Mouse (Mus musculus): ENCODE results near the gene Carm1. TPM values are rescaled to one million over a fixed set of nuclear protein-coding genes. Genes with fewer than 3 reads are reported as not detected.

Carm1 gene
- polyA plus RNA-seq, 1 experiment from 2014 or later = 62.4 TPM

- WGBS = 91% methylated on average over 8 of the region's 8 CpGs
- Histone ChIP-seq H3K4me2 (ENCODE audit: low read depth, low read length) (no peak overlapping the region), H3K9me3 (replicated peaks; ENCODE audit: control insufficient read depth, low read length) (no peaks in the 10 kb centered on the region), H3K36me3 (replicated peaks; ENCODE audit: control insufficient read depth, insufficient read depth, low read depth, low read length) (peaks cover under 1% of the 10 kb centered on the region; the same call in 1 of the 2 replicates), H3K9ac (replicated peaks; ENCODE audit: low read length) (no peak overlapping the region), H3K4me1 (ENCODE audit: control insufficient read depth, insufficient read depth, low read length) (no peaks in the 10 kb centered on the region), H3K27me3 (ENCODE audit: control insufficient read depth, insufficient read depth, low read length) (no peaks in the 10 kb centered on the region), H3K4me3 (ENCODE audit: low read depth, low read length) (no peak overlapping the region), H3K27ac (replicated peaks; ENCODE audit: low read depth, low read length) (no peak overlapping the region)
- ATAC-seq (replicated peaks; ENCODE audit: insufficient number of reproducible peaks, low FRiP score, low TSS enrichment, low read depth) (no peak), DNase-seq (ENCODE audit: low spot score) (no peak)
Measured at GRCm38 (mm10) chr9:21568657-21569255, 22.1 kb downstream of the Carm1 start.

DNA sequence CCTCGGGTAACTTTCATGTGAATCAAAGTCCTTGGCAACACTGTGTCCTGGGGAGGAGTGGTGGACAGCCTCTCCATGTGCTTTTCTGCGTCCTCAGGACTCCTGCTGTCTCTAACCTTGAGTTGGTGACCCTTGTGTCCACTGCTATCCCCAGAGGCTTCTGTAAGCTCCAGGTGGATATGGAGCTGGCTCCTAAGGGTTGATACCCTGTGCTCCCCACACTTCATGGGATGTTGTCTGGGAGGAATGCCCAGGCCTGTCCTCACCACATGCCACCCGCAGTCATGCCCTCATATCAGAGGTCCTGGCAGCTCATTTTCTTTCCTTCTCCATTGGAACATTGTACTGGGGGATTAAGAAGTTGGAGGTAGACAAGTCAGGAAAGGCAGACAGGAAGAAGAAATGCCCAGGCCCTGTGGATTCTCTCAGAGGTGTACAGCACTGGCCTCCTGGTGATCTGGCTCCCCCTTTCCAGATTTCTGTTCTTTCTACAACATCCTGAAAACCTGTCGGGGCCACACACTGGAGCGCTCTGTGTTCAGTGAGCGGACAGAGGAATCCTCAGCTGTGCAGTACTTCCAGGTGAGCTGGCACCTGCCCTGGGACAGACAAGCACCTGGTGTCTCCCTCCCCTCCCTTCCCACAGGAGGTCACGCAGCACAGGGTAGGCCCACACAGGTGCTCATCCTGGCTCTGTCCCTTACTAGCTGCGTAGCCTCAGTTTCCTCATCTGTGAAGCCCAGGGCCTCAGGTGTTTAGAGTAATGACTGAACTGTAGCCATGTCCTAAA, 27.5 kb downstream of the Carm1 start:
- H3K36me3 ChIP-seq (replicated peaks; ENCODE audit: control insufficient read depth, insufficient read depth, low read depth, low read length) = peaks cover 10% of the 10 kb centered on the region
- 93% methylated on average over 8 of the region's 8 CpGs for WGBS
- no peaks in the 10 kb centered on the region for H3K4me1 ChIP-seq (ENCODE audit: control insufficient read depth, insufficient read depth, low read length)
- no peak overlapping the region for H3K27ac ChIP-seq (replicated peaks; ENCODE audit: low read depth, low read length)
- H3K4me3 ChIP-seq (ENCODE audit: low read depth, low read length) = no peak overlapping the region
- no peak overlapping the region for H3K9ac ChIP-seq (replicated peaks; ENCODE audit: low read length)
- no peak overlapping the region for H3K4me2 ChIP-seq (ENCODE audit: low read depth, low read length)
- no peaks in the 10 kb centered on the region for H3K9me3 ChIP-seq (replicated peaks; ENCODE audit: control insufficient read depth, low read length)
- ATAC-seq (replicated peaks; ENCODE audit: insufficient number of reproducible peaks, low FRiP score, low TSS enrichment, low read depth) = no peak
- no peak for DNase-seq (ENCODE audit: low spot score)
- H3K27me3 ChIP-seq (ENCODE audit: control insufficient read depth, insufficient read depth, low read length) = no peaks in the 10 kb centered on the region

DNA sequence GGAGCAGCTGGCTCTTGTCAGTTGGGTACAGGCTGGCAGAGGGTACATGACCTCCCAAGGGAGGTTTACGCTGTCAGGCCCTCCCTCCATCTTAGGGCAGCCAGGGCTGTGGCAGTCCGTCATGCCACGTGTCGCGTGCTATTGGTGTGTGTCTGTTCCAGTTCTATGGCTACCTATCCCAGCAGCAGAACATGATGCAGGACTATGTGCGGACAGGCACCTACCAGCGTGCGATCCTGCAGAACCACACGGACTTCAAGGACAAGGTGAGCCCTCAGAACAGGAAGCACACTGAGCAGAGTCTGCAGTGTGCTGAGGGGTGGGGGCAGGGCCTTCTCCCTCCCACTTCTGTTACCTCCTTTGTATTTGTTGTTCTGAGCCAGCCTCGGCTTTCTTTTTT, 28.6 kb downstream of the Carm1 start:
- Histone ChIP-seq H3K4me3 (ENCODE audit: low read depth, low read length) (no peak overlapping the region), H3K9me3 (replicated peaks; ENCODE audit: control insufficient read depth, low read length) (no peaks in the 10 kb centered on the region), H3K4me1 (ENCODE audit: control insufficient read depth, insufficient read depth, low read length) (no peaks in the 10 kb centered on the region), H3K27ac (replicated peaks; ENCODE audit: low read depth, low read length) (no peak overlapping the region), H3K9ac (replicated peaks; ENCODE audit: low read length) (no peak overlapping the region), H3K36me3 (replicated peaks; ENCODE audit: control insufficient read depth, insufficient read depth, low read depth, low read length) (peaks cover 11% of the 10 kb centered on the region), H3K4me2 (ENCODE audit: low read depth, low read length) (no peak overlapping the region), H3K27me3 (ENCODE audit: control insufficient read depth, insufficient read depth, low read length) (no peaks in the 10 kb centered on the region)
- no peak for DNase-seq (ENCODE audit: low spot score)
- ATAC-seq (replicated peaks; ENCODE audit: insufficient number of reproducible peaks, low FRiP score, low TSS enrichment, low read depth) = no peak
- WGBS = 93% methylated on average over 10 of the region's 10 CpGs

DNA sequence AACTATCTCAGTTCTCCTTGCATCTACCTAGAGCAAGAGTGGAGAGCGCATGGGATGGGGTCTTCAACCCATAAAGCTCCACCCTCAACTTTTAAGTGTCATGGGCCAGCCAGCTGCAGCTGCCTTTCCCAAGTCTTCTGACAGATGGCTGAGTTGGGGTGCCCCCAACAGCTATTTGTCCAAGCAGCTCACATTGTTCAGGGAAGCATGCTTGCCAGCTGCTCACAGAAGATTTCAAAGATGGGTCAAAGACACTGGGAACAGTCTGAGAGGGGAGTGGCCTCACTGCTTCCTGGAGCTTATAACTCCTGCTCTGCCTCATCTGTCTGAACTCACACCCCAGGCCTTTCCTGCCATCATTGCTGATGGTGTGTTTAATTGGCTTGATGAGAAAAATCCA, 29.6 kb downstream of the Carm1 start:
- WGBS = 95% methylated on average over 1 of the region's 1 CpGs

DNA sequence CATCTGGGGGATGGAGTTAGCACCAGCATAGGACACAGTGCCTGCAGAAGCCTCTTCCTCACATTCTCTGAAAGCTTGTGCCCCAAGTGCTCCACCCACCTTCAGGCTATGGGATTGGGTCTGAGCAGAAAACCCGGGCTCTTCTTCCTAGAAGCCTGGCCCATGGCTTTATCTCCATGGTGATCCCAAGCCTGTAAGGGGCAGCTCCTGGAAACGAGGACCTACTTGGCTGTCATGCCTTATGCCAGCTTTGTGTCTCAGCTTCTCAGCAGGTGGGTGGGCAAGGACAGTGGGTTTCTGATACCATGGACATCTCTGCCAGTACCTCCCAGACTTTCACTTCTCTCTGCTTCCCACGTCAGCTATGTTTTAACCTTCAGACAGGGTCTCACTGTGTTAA, 31.5 kb downstream of the Carm1 start:
- Histone ChIP-seq H3K4me1 (ENCODE audit: control insufficient read depth, insufficient read depth, low read length) (no peaks in the 10 kb centered on the region), H3K9ac (replicated peaks; ENCODE audit: low read length) (no peak overlapping the region), H3K4me2 (ENCODE audit: low read depth, low read length) (no peak overlapping the region), H3K36me3 (replicated peaks; ENCODE audit: control insufficient read depth, insufficient read depth, low read depth, low read length) (peaks cover 21% of the 10 kb centered on the region), H3K27ac (replicated peaks; ENCODE audit: low read depth, low read length) (no peak overlapping the region), H3K4me3 (ENCODE audit: low read depth, low read length) (no peak overlapping the region), H3K9me3 (replicated peaks; ENCODE audit: control insufficient read depth, low read length) (no peaks in the 10 kb centered on the region), H3K27me3 (ENCODE audit: control insufficient read depth, insufficient read depth, low read length) (no peaks in the 10 kb centered on the region)
- DNase-seq (ENCODE audit: low spot score) = no peak
- ATAC-seq (replicated peaks; ENCODE audit: insufficient number of reproducible peaks, low FRiP score, low TSS enrichment, low read depth) = no peak
- WGBS = 77% methylated on average over 3 of the region's 3 CpGs

More for the DNA sequence above, 29.6 kb downstream of the Carm1 start:
- no peak overlapping the region for H3K27ac ChIP-seq (replicated peaks; ENCODE audit: low read depth, low read length)
- no peak overlapping the region for H3K4me2 ChIP-seq (ENCODE audit: low read depth, low read length)
- DNase-seq (ENCODE audit: low spot score) = no peak
- H3K36me3 ChIP-seq (replicated peaks; ENCODE audit: control insufficient read depth, insufficient read depth, low read depth, low read length) = peaks cover 14% of the 10 kb centered on the region
- H3K4me1 ChIP-seq (ENCODE audit: control insufficient read depth, insufficient read depth, low read length) = no peaks in the 10 kb centered on the region
- H3K9me3 ChIP-seq (replicated peaks; ENCODE audit: control insufficient read depth, low read length) = no peaks in the 10 kb centered on the region
- H3K9ac ChIP-seq (replicated peaks; ENCODE audit: low read length) = no peak overlapping the region
- no peak for ATAC-seq (replicated peaks; ENCODE audit: insufficient number of reproducible peaks, low FRiP score, low TSS enrichment, low read depth)
- no peaks in the 10 kb centered on the region for H3K27me3 ChIP-seq (ENCODE audit: control insufficient read depth, insufficient read depth, low read length)
- H3K4me3 ChIP-seq (ENCODE audit: low read depth, low read length) = no peak overlapping the region

GRCm38 (mm10) chr9:21585401-21585800, 38.7 kb downstream of the Carm1 start:
- no peak for DNase-seq (ENCODE audit: low spot score)
- WGBS = 89% methylated on average over 1 of the region's 1 CpGs
- no peak for ATAC-seq (replicated peaks; ENCODE audit: insufficient number of reproducible peaks, low FRiP score, low TSS enrichment, low read depth)
- Histone ChIP-seq H3K4me2 (ENCODE audit: low read depth, low read length) (no peak overlapping the region), H3K36me3 (replicated peaks; ENCODE audit: control insufficient read depth, insufficient read depth, low read depth, low read length) (peaks cover 24% of the 10 kb centered on the region), H3K4me1 (ENCODE audit: control insufficient read depth, insufficient read depth, low read length) (no peaks in the 10 kb centered on the region), H3K9ac (replicated peaks; ENCODE audit: low read length) (no peak overlapping the region), H3K27ac (replicated peaks; ENCODE audit: low read depth, low read length) (no peak overlapping the region), H3K4me3 (ENCODE audit: low read depth, low read length) (no peak overlapping the region), H3K9me3 (replicated peaks; ENCODE audit: control insufficient read depth, low read length) (no peaks in the 10 kb centered on the region), H3K27me3 (ENCODE audit: control insufficient read depth, insufficient read depth, low read length) (no peaks in the 10 kb centered on the region)

DNA sequence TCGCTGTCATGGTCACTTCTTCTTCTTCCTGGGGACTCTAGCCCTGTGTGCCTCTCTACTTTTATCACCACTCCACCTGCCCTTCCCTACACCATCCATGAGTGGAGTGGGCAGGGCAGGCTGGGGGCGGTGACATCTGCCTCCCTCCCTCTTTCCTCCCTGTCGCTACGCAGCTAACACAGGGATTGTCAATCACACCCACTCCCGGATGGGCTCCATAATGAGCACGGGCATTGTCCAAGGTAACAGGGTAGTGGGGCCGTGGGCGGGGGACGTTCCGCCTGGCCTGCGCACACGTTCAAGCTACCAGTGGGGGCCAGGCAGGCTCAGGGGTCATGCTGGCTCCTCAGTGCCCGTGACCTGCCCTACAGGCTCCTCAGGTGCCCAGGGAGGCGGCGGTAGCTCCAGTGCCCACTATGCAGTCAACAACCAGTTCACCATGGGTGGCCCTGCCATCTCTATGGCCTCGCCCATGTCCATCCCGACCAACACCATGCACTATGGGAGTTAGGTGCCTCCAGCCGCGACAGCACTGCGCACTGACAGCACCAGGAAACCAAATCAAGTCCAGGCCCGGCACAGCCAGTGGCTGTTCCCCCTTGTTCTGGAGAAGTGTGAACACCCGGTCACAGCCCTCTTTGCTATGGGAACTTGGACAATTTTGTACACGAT, 41.1 kb downstream of the Carm1 start:
- Histone ChIP-seq H3K4me2 (ENCODE audit: low read depth, low read length) (no peak overlapping the region), H3K4me1 (ENCODE audit: control insufficient read depth, insufficient read depth, low read length) (no peaks in the 10 kb centered on the region; the same call in 1 of the 2 replicates), H3K27me3 (ENCODE audit: control insufficient read depth, insufficient read depth, low read length) (no peaks in the 10 kb centered on the region), H3K27ac (replicated peaks; ENCODE audit: low read depth, low read length) (no peak overlapping the region), H3K4me3 (ENCODE audit: low read depth, low read length) (no peak overlapping the region), H3K36me3 (replicated peaks; ENCODE audit: control insufficient read depth, insufficient read depth, low read depth, low read length) (peaks cover 20% of the 10 kb centered on the region), H3K9ac (replicated peaks; ENCODE audit: low read length) (no peak overlapping the region), H3K9me3 (replicated peaks; ENCODE audit: control insufficient read depth, low read length) (no peaks in the 10 kb centered on the region)
- ATAC-seq (replicated peaks; ENCODE audit: insufficient number of reproducible peaks, low FRiP score, low TSS enrichment, low read depth) (no peak), DNase-seq (ENCODE audit: low spot score) (no peak)
- 90% methylated on average over 23 of the region's 23 CpGs for WGBS

DNA sequence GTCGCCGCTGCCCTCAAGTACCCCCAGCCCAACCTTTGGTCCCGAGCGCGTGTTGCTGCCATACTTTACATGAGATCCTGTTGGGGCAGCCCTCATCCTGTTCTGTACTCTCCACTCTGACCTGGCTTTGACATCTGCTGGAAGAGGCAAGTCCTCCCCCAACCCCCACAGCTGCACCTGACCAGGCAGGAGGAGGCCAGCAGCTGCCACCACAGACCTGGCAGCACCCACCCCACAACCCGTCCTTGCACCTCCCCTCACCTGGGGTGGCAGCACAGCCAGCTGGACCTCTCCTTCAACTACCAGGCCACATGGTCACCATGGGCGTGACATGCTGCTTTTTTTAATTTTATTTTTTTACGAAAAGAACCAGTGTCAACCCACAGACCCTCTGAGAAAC, 41.7 kb downstream of the Carm1 start:
- no peak overlapping the region for H3K4me2 ChIP-seq (ENCODE audit: low read depth, low read length)
- no peaks in the 10 kb centered on the region; the same call in 1 of the 2 replicates for H3K4me1 ChIP-seq (ENCODE audit: control insufficient read depth, insufficient read depth, low read length)
- H3K4me3 ChIP-seq (ENCODE audit: low read depth, low read length) = no peak overlapping the region
- ATAC-seq (replicated peaks; ENCODE audit: insufficient number of reproducible peaks, low FRiP score, low TSS enrichment, low read depth) (no peak), DNase-seq (ENCODE audit: low spot score) (no peak)
- no peak overlapping the region for H3K27ac ChIP-seq (replicated peaks; ENCODE audit: low read depth, low read length)
- WGBS = 91% methylated on average over 8 of the region's 8 CpGs
- H3K9me3 ChIP-seq (replicated peaks; ENCODE audit: control insufficient read depth, low read length) = no peaks in the 10 kb centered on the region
- H3K27me3 ChIP-seq (ENCODE audit: control insufficient read depth, insufficient read depth, low read length) = no peaks in the 10 kb centered on the region
- H3K9ac ChIP-seq (replicated peaks; ENCODE audit: low read length) = no peak overlapping the region
- peaks cover 16% of the 10 kb centered on the region for H3K36me3 ChIP-seq (replicated peaks; ENCODE audit: control insufficient read depth, insufficient read depth, low read depth, low read length)
